ENCODE assay signal across 18 mouse cellular contexts in genomic region chr3:52073959-52074358, GRCm38 (mm10).
"Had no signal": no experiment of that assay in that cellular context is flagged by ENCODE, and none has a peak within 500 bp of the region (broad histone marks: within the 10 kb centered on the region; RNA-seq: fewer than 3 reads in every experiment).

No protein-coding gene starts in this region.

- ATAC-seq: midbrain, embryonic 15.5 days had no signal

- H3K9ac ChIP-seq: liver, embryonic 13.5 days; midbrain, embryonic 12.5 days; midbrain, embryonic 15.5 days; neural tube, embryonic 13.5 days had no signal

- H3K4me3 ChIP-seq: liver, embryonic 13.5 days; midbrain, embryonic 12.5 days; midbrain, embryonic 15.5 days; myocyte; neural tube, embryonic 13.5 days had no signal

- DNase-seq: kidney, adult 18-20 months; kidney, adult 9 months; kidney, postnatal 14 days; kidney, postnatal 4 days; liver, embryonic 13.5 days; lung, adult 2 months; lung, postnatal 14 days; lung, postnatal 4 days; right cerebral cortex, adult 18-20 months; right cerebral cortex, postnatal 14 days; right cerebral cortex, postnatal 4 days; thymus, adult 18-20 months; thymus, postnatal 36 days had no signal

- H3K4me2 ChIP-seq: liver, embryonic 13.5 days; midbrain, embryonic 12.5 days; midbrain, embryonic 15.5 days; neural tube, embryonic 13.5 days had no signal

- H3K36me3 ChIP-seq: liver, embryonic 13.5 days; midbrain, embryonic 12.5 days; midbrain, embryonic 15.5 days; neural tube, embryonic 13.5 days had no signal

- H3K9me3 ChIP-seq: liver, embryonic 13.5 days; midbrain, embryonic 12.5 days; midbrain, embryonic 15.5 days; neural tube, embryonic 13.5 days had no signal

- H3K27me3 ChIP-seq: liver, embryonic 13.5 days; midbrain, embryonic 12.5 days; midbrain, embryonic 15.5 days; neural tube, embryonic 13.5 days had no signal

- H3K27ac ChIP-seq: liver, embryonic 13.5 days; midbrain, embryonic 12.5 days; midbrain, embryonic 15.5 days; neural tube, embryonic 13.5 days; stomach, postnatal 0 days had no signal
